Mouse (Mus musculus) forebrain, postnatal 0 days (tissue): ENCODE results near the gene Kiss1. TPM values are rescaled to one million over a fixed set of nuclear protein-coding genes. Genes with fewer than 3 reads are reported as not detected.

Experiments
- ATAC-seq: fragments of 200-750 bp; cut with Nextera tagmentation; 2 replicates; pipeline ENCODE4 v1.8.0; 2017; ENCODE audit warnings: mild to moderate bottlenecking, moderate library complexity
- DNase-seq: peaks from one replicate; pipeline ENCODE4 v3.0.0-alpha.2; 2015
- H3K27ac ChIP-seq: fragments of 300-500 bp; sonication (generic); 2 replicates; pipeline ENCODE4 v1.5.1; 2014; ENCODE audit warnings: low read depth, mild to moderate bottlenecking, antibody characterized with exemption, low read length, moderate library complexity, mixed read lengths
- H3K27me3 ChIP-seq: fragments of 300-500 bp; sonication (generic); 2 replicates; pipeline ENCODE4 v1.6.1; 2014; ENCODE audit warnings: mild to moderate bottlenecking, low read length, mixed read lengths; ENCODE audit not compliant: insufficient read depth
- H3K36me3 ChIP-seq: fragments of 300-500 bp; sonication (generic); 2 replicates; pipeline ENCODE4 v1.6.1; 2014; ENCODE audit warnings: mild to moderate bottlenecking, moderate library complexity; ENCODE audit not compliant: insufficient read depth
- H3K4me1 ChIP-seq: fragments of 300-500 bp; sonication (generic); 2 replicates; pipeline ENCODE4 v1.6.1; 2014; ENCODE audit warnings: antibody characterized with exemption; ENCODE audit not compliant: insufficient read depth
- H3K4me2 ChIP-seq: fragments of 300-500 bp; sonication (generic); 2 replicates; pipeline ENCODE4 v1.6.1; 2014; ENCODE audit warnings: low read depth, mild to moderate bottlenecking, moderate library complexity
- H3K4me3 ChIP-seq: fragments of 300-500 bp; sonication (generic); 2 replicates; pipeline ENCODE4 v1.5.1; 2014; ENCODE audit warnings: low read depth, low read length, mixed read lengths
- H3K9ac ChIP-seq: fragments of 300-500 bp; sonication (generic); 2 replicates; pipeline ENCODE4 v1.6.1; 2014; ENCODE audit warnings: mild to moderate bottlenecking
- H3K9me3 ChIP-seq: fragments of 300-500 bp; sonication (generic); 2 replicates; pipeline ENCODE4 v1.6.1; 2016; ENCODE audit warnings: low read length
- CTCF ChIP-seq: sonication (generic); IDR thresholded peaks from 2 replicates; pipeline ENCODE4 v1.5.1; 2016; ENCODE audit warnings: antibody characterized with exemption, control low read depth, low read depth
- WGBS: fragments of 180-500 bp; shearing (Covaris S2); extraction: QIAGEN DNeasy Blood & Tissue Kit; methylation state at CpG from one replicate; pipeline ENCODE4 v1.1.7; 2014; 5-methylcytosine and 5-hydroxymethylcytosine counted together
- polyA plus RNA-seq: library from polyadenylated mRNA; unstranded; fragments of >200 nt; fragmentation: Nextera tagmentation; extraction: Ambion mirVana; gene quantifications from 2 replicates; pipeline ENCODE4 v1.2.1, GENCODE M21; 2015
- total RNA-seq: library from RNA; depleted of rRNA; stranded (reverse); fragments of >200 nt; gene quantifications from 2 replicates; pipeline ENCODE4 v1.2.3, GENCODE M21; 2014

Gene Kiss1
- total and polyA plus RNA-seq, 2 experiments from 2014 or later = not detected

DNA sequence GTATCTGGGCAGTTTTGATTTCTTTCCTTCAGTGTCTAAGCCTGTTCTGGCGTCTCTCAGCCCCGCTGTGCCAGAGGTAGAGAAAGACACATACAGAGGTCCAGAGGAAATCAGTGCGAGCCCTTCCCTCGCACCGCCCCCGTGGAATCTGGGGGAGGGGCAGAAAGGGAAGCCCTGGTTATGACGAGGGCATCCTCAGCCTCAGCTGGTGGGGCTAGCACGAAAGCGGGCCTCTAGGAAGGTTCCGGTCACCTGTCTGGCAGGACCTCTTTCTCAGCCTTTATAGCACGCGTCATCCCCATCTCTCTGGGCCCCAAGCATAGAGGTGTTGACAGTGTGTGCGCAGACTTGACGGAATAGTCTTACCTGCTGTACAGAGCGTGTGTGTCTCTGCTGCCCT is 34.2 kb downstream of the Kiss1 start:
- Histone ChIP-seq H3K9ac (no peak overlapping the region), H3K36me3 (no peaks in the 10 kb centered on the region), H3K4me1 (no peaks in the 10 kb centered on the region; the same call in 1 of the 2 replicates), H3K4me3 (no peak overlapping the region), H3K27me3 (no peaks in the 10 kb centered on the region), H3K4me2 (no peak overlapping the region), H3K9me3 (no peaks in the 10 kb centered on the region), H3K27ac (no peak overlapping the region)
- TF ChIP-seq CTCF = no peak
- ATAC-seq = no peak
- 57% methylated on average over 15 of the region's 15 CpGs for WGBS
- no peak for DNase-seq

DNA sequence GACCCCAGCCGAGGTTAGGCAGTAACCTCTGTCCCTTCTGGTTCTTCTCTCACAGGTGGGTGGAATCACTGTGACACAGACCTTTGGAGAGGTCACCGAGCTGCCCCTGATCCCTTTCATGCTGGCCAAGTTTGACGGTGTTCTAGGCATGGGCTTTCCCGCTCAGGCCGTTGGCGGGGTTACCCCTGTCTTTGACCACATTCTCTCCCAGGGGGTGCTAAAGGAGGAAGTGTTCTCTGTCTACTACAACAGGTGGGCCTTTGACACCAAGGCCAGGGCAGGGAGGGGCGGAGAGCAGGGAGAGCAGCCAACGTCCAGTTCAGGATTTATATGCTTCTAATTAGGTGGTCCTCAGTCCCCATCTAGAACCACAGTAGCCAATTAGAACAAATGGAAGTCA is 34.7 kb downstream of the Kiss1 start:
- no peak for TF ChIP-seq CTCF
- Histone ChIP-seq H3K27ac (no peak overlapping the region), H3K27me3 (no peaks in the 10 kb centered on the region), H3K9ac (no peak overlapping the region), H3K4me1 (no peaks in the 10 kb centered on the region; the same call in 1 of the 2 replicates), H3K36me3 (no peaks in the 10 kb centered on the region), H3K4me2 (no peak overlapping the region), H3K4me3 (no peak overlapping the region), H3K9me3 (no peaks in the 10 kb centered on the region)
- WGBS = 66% methylated on average over 8 of the region's 8 CpGs
- DNase-seq (no peak), ATAC-seq (no peak)

DNA sequence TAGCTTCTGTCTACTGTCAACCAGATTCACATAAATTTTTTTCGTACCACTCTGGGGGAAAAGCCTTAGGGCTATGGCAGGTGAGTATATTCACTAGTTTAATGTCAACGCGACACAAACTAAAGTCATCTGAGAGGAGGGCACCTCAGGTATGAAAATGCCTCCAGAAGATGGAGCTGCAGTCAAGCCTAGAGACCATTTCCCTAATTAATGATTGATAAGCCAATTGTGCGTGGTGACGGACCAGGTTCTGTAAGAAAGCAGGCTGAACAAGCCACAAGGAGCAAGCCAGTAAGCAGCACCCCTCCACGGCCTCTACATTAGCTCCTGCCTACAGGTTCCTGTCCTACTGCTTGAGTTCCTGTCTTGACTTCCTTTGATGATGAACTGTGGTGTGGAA is 39.3 kb downstream of the Kiss1 start:
- TF ChIP-seq CTCF = no peak
- Histone ChIP-seq H3K27me3 (peaks cover 12% of the 10 kb centered on the region), H3K4me2 (no peak overlapping the region), H3K9me3 (no peaks in the 10 kb centered on the region), H3K27ac (no peak overlapping the region), H3K36me3 (no peaks in the 10 kb centered on the region), H3K4me1 (0 out of 2 replicates have a peak, but pooled peaks cover 3% of the 10 kb centered on the region), H3K9ac (no peak overlapping the region), H3K4me3 (no peak overlapping the region)
- 90% methylated on average over 6 of the region's 6 CpGs for WGBS
- ATAC-seq = no peak
- no peak for DNase-seq

DNA sequence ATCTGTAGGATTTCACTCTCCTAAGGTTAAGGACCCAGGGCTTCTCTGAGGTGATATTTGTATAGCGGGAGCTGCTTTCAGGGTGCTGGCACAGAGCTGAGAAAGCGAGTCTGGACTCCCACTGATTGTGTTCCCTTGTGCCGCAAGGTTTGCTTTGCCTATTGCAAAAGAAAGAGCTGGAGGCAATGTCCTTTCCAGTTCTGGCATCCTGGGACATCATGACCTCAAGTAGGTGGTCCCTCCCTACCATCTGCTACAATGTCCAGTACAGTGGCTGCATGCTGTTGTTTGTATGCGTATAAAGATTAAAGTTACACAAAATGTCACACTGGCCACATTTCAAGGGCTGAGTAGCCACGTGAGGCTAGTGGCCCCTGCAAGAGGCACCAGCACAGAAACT is 40.4 kb downstream of the Kiss1 start:
- Histone ChIP-seq H3K9me3 (no peaks in the 10 kb centered on the region), H3K27me3 (peaks cover 12% of the 10 kb centered on the region), H3K4me2 (no peak overlapping the region), H3K4me1 (0 out of 2 replicates have a peak, but pooled peaks cover 3% of the 10 kb centered on the region), H3K27ac (no peak overlapping the region), H3K9ac (no peak overlapping the region), H3K4me3 (no peak overlapping the region), H3K36me3 (no peaks in the 10 kb centered on the region)
- DNase-seq = no peak
- no peak for ATAC-seq
- TF ChIP-seq CTCF = no peak
- 90% methylated on average over 5 of the region's 5 CpGs for WGBS

DNA sequence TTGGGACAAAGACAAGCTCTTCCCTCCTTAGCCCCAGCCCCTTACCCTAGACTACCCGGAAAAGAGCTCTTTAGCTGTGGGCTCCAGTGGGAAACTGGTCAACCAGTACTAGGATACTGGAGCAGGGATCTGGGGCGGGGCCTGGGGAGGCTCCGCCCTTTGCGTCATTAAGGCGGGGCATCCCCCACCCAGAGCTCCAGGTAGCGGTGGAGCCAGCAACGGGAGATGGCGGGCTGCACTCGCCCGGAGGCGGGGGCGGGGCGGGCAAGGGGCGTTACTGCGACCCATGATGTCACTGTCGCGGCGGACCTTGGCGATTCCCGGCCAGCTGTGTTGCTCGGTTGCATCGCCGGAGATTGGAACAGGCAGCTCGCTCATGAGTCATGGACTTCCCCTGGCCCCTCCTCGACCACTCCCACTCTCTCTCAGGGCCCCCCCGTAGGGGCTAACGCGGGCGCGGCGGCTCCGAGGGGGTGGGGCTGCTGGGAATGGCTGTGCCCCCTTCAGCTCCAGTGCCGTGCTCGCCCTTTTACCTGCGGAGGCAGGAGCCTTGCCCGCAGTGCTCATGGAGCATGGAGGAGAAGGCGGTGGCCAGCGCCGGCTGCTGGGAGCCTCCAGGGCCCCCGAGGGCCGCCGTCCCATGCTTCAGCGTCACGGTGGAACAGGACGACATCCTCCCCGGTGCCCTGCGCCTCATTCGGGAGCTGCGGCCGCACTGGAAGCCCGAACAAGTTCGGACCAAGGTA is 41.8 kb downstream of the Kiss1 start, which contains the start of gene Etnk2:
Etnk2 (plus strand) TSS at position 297 of the 746 bp plus-strand sequence.
- no peak for TF ChIP-seq CTCF
- Histone ChIP-seq H3K27ac (0 out of 2 replicates have a peak within 1 kb of the TSS, but pooled peaks have one; percentile 29), H3K4me1 (0 out of 2 replicates have a peak, but pooled peaks cover 3% of the 10 kb centered on the region), H3K4me2 (peak within 1 kb of the TSS; percentile 90), H3K9ac (peak within 1 kb of the TSS; percentile 70), H3K4me3 (peak within 1 kb of the TSS; percentile 61), H3K36me3 (no peaks in the 10 kb centered on the region), H3K27me3 (peaks cover 12% of the 10 kb centered on the region), H3K9me3 (no peaks in the 10 kb centered on the region)
- WGBS = 2% methylated on average over 52 of the region's 52 CpGs
- DNase-seq = peak; percentile 82
- peak; percentile 85 for ATAC-seq

DNA sequence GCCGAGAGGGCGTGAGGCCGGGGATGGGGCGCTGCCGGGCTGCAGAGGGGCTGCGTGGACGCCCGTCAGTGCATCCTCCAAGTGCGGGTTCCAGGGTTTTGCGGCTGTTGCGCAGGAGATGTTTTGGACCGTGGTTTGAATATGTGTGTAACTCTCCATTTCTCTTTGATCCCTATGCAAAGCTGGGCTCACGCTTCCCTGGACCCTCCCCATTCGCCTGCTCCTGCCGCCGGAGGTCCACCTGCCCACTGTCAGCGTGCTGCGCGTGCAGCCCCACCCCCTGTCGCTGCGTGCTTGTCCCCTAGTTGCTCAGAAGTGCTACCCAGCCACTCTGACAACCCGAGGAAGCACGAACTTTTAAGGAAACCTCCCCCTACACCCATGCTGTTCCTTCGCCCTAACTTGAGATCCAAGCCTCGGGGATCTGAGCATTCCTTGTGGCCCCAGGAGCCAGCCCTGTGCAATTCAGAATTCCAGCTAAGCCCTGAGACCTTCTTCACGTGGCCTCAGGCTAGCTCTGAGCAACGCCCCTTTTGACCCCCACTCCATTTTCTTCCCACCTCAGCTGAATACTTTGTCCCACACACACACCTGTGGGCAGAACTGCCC is 42.5 kb downstream of the Kiss1 start:
- peak; percentile 9 for ATAC-seq
- no peaks in the 10 kb centered on the region; the same call in 1 of the 2 replicates for H3K36me3 ChIP-seq
- peak overlapping the region; percentile 61 for H3K4me3 ChIP-seq
- H3K9me3 ChIP-seq = no peaks in the 10 kb centered on the region
- 0 out of 2 replicates have a peak, but pooled peaks cover 3% of the 10 kb centered on the region for H3K4me1 ChIP-seq
- whole genome bisulfite sequencing = 4% methylated on average over 27 of the region's 27 CpGs
- peak overlapping the region; percentile 90 for H3K4me2 ChIP-seq
- peak overlapping the region; percentile 70 for H3K9ac ChIP-seq
- no peak for TF ChIP-seq CTCF
- peaks cover 12% of the 10 kb centered on the region for H3K27me3 ChIP-seq
- no peak for DNase-seq
- H3K27ac ChIP-seq = no peak overlapping the region

DNA sequence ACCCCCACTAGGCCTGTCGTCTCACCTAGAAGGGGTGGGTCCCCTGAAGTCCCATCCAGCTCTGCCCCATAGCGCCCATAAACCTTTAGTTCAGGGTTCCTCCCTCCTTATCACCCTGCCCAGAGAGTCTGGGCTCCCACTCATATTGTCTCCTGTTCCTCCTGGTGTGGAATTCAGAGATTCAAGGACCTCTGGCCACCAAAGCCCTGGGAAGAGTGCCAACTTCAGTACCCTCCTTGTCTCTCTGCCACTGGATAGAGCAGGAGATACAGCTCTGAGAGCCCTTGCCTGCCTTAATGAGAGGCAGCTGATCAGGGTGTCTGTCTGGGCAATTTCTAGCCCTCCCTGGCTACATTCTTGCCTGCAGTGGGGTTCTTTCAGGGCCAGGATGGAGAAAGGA is 43.2 kb downstream of the Kiss1 start:
- H3K4me1 ChIP-seq = 0 out of 2 replicates have a peak, but pooled peaks cover 3% of the 10 kb centered on the region
- WGBS = 50% methylated on average over 2 of the region's 2 CpGs
- no peaks in the 10 kb centered on the region for H3K9me3 ChIP-seq
- peaks cover 12% of the 10 kb centered on the region for H3K27me3 ChIP-seq
- H3K27ac ChIP-seq = no peak overlapping the region
- H3K36me3 ChIP-seq = no peaks in the 10 kb centered on the region; the same call in 1 of the 2 replicates
- no peak for ATAC-seq
- H3K9ac ChIP-seq = no peak overlapping the region
- no peak overlapping the region for H3K4me2 ChIP-seq
- no peak for DNase-seq
- H3K4me3 ChIP-seq = no peak overlapping the region
- no peak for TF ChIP-seq CTCF
